Mouse (Mus musculus) embryonic facial prominence, embryonic 13.5 days (tissue): ENCODE data around the gene Asb13. TPM values are rescaled to one million over a fixed set of nuclear protein-coding genes. Genes with fewer than 3 reads are reported as not detected.

ENCODE experiments used
- ATAC-seq: fragments of 200-750 bp; cut with Nextera tagmentation; 2 replicates; pipeline ENCODE4 v1.8.0; 2017; ENCODE audit warnings: low read depth; ENCODE audit not compliant: insufficient number of reproducible peaks, insufficient read depth, low FRiP score, low TSS enrichment
- H3K27ac ChIP-seq: fragments of 300-500 bp; sonication (generic); 2 replicates; pipeline ENCODE4 v1.5.1; 2015; ENCODE audit warnings: moderate library complexity, mild to moderate bottlenecking, inconsistent platforms
- H3K27me3 ChIP-seq: fragments of 300-500 bp; sonication (generic); 2 replicates; pipeline ENCODE4 v1.6.1; 2015; ENCODE audit warnings: mild to moderate bottlenecking, inconsistent platforms
- H3K36me3 ChIP-seq: fragments of 300-500 bp; sonication (generic); 2 replicates; pipeline ENCODE4 v1.6.1; 2015; ENCODE audit warnings: mild to moderate bottlenecking, inconsistent platforms
- H3K4me1 ChIP-seq: fragments of 300-500 bp; sonication (generic); 2 replicates; pipeline ENCODE4 v1.6.1; 2015; ENCODE audit warnings: inconsistent platforms
- H3K4me2 ChIP-seq: fragments of 300-500 bp; sonication (generic); 2 replicates; pipeline ENCODE4 v1.6.1; 2015; ENCODE audit warnings: moderate library complexity, mild to moderate bottlenecking, inconsistent platforms
- H3K4me3 ChIP-seq: fragments of 300-500 bp; sonication (generic); 2 replicates; pipeline ENCODE4 v1.5.1; 2015; ENCODE audit warnings: mild to moderate bottlenecking, inconsistent platforms
- H3K9ac ChIP-seq: fragments of 300-500 bp; sonication (generic); 2 replicates; pipeline ENCODE4 v1.6.1; 2015; ENCODE audit warnings: mild to moderate bottlenecking, inconsistent platforms
- H3K9me3 ChIP-seq: fragments of 300-500 bp; sonication (generic); 2 replicates; pipeline ENCODE4 v1.6.1; 2016; ENCODE audit warnings: inconsistent platforms
- WGBS: fragments of 180-500 bp; shearing (Covaris S2); methylation state at CpG from one replicate; pipeline ENCODE4 v1.1.7; 2015; ENCODE audit warnings: mixed read lengths; 5-methylcytosine and 5-hydroxymethylcytosine counted together
- polyA plus RNA-seq: library from polyadenylated mRNA; unstranded; fragments of >200 nt; fragmentation: Nextera tagmentation; extraction: Ambion mirVana; gene quantifications from 2 replicates; pipeline ENCODE4 v1.2.1, GENCODE M21; 2015

The Asb13 gene
- 9.5 and 11.2 TPM in 2 replicates for polyA plus RNA-seq

GRCm38 (mm10) chr13:3633895-3634811 is at the start of gene Asb13:
TSS of gene Asb13 (plus strand) at chr13:3634032.
- no peak within 1 kb of the TSS for H3K27ac ChIP-seq
- peak; percentile 83 for ATAC-seq

DNA sequence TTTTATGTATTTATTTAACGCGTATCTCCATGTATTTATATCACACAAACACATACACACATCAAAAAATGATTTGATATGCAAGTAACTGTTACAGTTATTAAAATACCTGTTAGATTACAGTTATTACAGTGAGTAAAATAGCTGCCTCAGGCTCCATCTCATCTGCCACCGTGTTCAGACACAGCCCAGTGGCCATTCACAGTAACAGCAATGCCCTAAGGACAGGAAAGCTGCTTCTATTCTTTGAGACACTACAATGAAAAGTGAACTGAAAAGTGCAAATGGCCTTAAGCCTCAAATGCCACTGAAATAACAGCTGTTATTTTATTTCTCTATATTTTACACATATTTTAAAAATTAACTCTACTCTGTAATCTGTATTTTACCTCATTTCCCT is 43.0 kb upstream of the Asb13 start:
- H3K9me3 ChIP-seq: no peaks in the 10 kb centered on the region
- no peak overlapping the region for H3K27ac ChIP-seq
- no peak overlapping the region for H3K9ac ChIP-seq
- H3K4me2 ChIP-seq: no peak overlapping the region
- no peak overlapping the region for H3K4me3 ChIP-seq
- WGBS: 84% methylated on average over 3 of the region's 3 CpGs
- no peak for ATAC-seq
- H3K36me3 ChIP-seq: peaks cover 63% of the 10 kb centered on the region
- no peaks in the 10 kb centered on the region for H3K4me1 ChIP-seq
- no peaks in the 10 kb centered on the region for H3K27me3 ChIP-seq

More at GRCm38 (mm10) chr13:3633895-3634811, at the start of gene Asb13:
- Histone ChIP-seq H3K27me3 (no peaks in the 10 kb centered on the region), H3K4me1 (0 out of 2 replicates have a peak, but pooled peaks cover 5% of the 10 kb centered on the region), H3K4me2 (peak within 1 kb of the TSS; percentile 79), H3K9me3 (no peaks in the 10 kb centered on the region), H3K9ac (peak within 1 kb of the TSS; percentile 84), H3K36me3 (no peaks in the 10 kb centered on the region), H3K4me3 (peak within 1 kb of the TSS; percentile 75)
- under 1% methylated on average over 47 of the region's 47 CpGs for WGBS

DNA sequence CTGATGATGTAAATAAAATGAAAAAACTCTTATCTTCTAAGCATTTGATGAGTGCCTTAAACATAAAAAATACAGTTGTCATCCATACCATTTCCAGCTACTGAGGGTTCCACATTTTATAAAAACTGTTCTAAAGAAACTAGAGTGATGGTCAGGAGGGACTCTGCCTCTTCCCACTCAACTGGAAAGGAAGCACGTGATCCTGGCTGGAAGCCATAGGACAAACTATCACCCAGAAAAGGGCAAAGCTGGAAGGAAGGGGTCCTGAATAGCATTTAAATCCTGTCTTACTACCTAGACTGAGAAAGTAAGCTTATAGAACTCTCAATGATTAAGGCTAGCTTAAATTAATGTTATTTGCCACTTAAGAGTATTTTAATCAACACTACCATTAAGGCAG is 39.5 kb upstream of the Asb13 start:
- no peaks in the 10 kb centered on the region for H3K9me3 ChIP-seq
- 94% methylated on average over 1 of the region's 1 CpGs for whole genome bisulfite sequencing
- no peak overlapping the region for H3K27ac ChIP-seq
- H3K9ac ChIP-seq: no peak overlapping the region
- peaks cover 65% of the 10 kb centered on the region for H3K36me3 ChIP-seq
- H3K4me3 ChIP-seq: no peak overlapping the region
- H3K4me2 ChIP-seq: no peak overlapping the region
- no peak for ATAC-seq
- no peaks in the 10 kb centered on the region for H3K4me1 ChIP-seq
- H3K27me3 ChIP-seq: no peaks in the 10 kb centered on the region

GRCm38 (mm10) chr13:3596232-3596631 is 37.6 kb upstream of the Asb13 start:
- WGBS: 94% methylated on average over 6 of the region's 6 CpGs
- Histone ChIP-seq H3K4me2 (no peak overlapping the region), H3K4me1 (no peaks in the 10 kb centered on the region), H3K27me3 (no peaks in the 10 kb centered on the region), H3K36me3 (peaks cover 56% of the 10 kb centered on the region), H3K9me3 (no peaks in the 10 kb centered on the region), H3K9ac (no peak overlapping the region), H3K4me3 (no peak overlapping the region), H3K27ac (no peak overlapping the region)
- ATAC-seq: no peak

DNA sequence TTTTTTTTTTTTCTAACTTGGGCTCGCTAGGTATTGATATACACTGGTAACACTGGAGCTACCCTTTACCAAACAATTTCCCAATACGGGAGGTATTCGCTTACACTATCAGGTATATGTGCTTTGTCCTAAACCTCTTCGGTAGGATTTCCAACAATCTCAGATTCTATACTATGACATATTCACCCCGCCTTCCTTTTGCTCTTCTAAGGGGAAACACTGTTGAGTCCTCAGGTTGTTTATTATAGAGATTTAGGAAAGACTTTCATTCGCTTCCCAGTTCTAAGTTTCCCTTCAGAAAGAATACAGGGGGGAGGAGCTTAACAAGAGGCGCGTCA is 24.1 kb upstream of the Asb13 start:
- Histone ChIP-seq H3K27ac (peak overlapping the region; percentile 96; the same call in 1 of the 2 replicates), H3K4me3 (peak overlapping the region; percentile 96), H3K4me1 (no peaks in the 10 kb centered on the region), H3K9ac (peak overlapping the region; percentile 92), H3K4me2 (peak overlapping the region; percentile 70), H3K36me3 (no peaks in the 10 kb centered on the region), H3K9me3 (no peaks in the 10 kb centered on the region), H3K27me3 (peaks cover 5% of the 10 kb centered on the region; the same call in 1 of the 2 replicates)
- no peak for ATAC-seq
- WGBS: 17% methylated on average over 8 of the region's 8 CpGs

DNA sequence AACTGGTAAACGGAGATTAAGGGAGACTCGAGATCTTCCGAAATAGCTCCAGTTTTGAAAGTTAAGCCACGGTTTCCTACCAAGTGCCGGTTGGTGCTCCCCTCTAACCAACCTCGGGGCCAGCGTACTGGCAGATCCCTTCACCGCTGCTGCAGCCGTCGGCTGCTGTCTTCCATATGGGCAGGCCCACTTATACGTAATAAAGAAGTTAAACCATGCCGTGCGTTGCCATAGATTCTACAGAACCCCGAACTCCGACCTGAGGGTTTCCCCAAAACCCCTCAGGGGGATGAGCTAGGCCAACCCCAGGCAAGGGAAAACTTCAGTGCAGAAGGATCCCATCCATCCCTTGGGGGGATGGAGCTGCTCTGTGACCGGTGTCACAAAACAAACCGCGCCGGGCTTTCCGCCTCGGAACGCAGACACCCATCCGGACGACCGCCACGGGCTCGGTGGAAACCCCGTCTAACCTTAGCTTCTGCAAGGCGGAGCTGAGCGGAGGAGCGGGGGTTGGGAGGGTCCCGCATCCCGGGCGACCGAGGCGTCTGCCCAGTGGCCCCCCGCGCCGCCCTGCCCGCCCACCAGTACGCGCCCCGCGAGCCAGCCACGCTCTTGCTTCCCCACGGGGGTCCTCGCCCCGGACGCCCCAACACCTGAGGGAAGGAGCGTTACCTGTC is 23.6 kb upstream of the Asb13 start:
- Histone ChIP-seq H3K9ac (peak overlapping the region; percentile 92), H3K27ac (peak overlapping the region; percentile 96), H3K9me3 (no peaks in the 10 kb centered on the region), H3K4me1 (no peaks in the 10 kb centered on the region), H3K4me3 (peak overlapping the region; percentile 96), H3K27me3 (peaks cover 5% of the 10 kb centered on the region; the same call in 1 of the 2 replicates), H3K4me2 (peak overlapping the region; percentile 70), H3K36me3 (no peaks in the 10 kb centered on the region)
- ATAC-seq: peak; percentile 40
- under 1% methylated on average over 50 of the region's 50 CpGs for WGBS

GRCm38 (mm10) chr13:3610795-3611438 is 22.9 kb upstream of the Asb13 start, which contains the start of gene Fam208b:
TSS of gene Fam208b (minus strand) at chr13:3611108.
- H3K4me1 ChIP-seq: no peaks in the 10 kb centered on the region
- H3K27me3 ChIP-seq: peaks cover 5% of the 10 kb centered on the region; the same call in 1 of the 2 replicates
- no peaks in the 10 kb centered on the region for H3K9me3 ChIP-seq
- H3K36me3 ChIP-seq: no peaks in the 10 kb centered on the region
- H3K4me2 ChIP-seq: peak within 1 kb of the TSS; percentile 70
- peak within 1 kb of the TSS; percentile 96 for H3K27ac ChIP-seq
- H3K4me3 ChIP-seq: peak within 1 kb of the TSS; percentile 96
- under 1% methylated on average over 58 of the region's 58 CpGs for WGBS
- ATAC-seq: peak; percentile 99
- peak within 1 kb of the TSS; percentile 92 for H3K9ac ChIP-seq

- Histone ChIP-seq H3K27me3 (no peaks in the 10 kb centered on the region), H3K36me3 (no peaks in the 10 kb centered on the region), H3K9ac (no peak overlapping the region), H3K27ac (no peak overlapping the region), H3K9me3 (no peaks in the 10 kb centered on the region), H3K4me1 (no peaks in the 10 kb centered on the region), H3K4me3 (no peak overlapping the region), H3K4me2 (no peak overlapping the region)
- ATAC-seq: no peak
- WGBS: 52% methylated on average over 3 of the region's 3 CpGs
Observed at GRCm38 (mm10) chr13:3627139-3627538, 6.7 kb upstream of the Asb13 start.

- H3K4me3 ChIP-seq: no peak overlapping the region
- no peak overlapping the region for H3K27ac ChIP-seq
- H3K9ac ChIP-seq: no peak overlapping the region
- ATAC-seq: no peak
- WGBS: 13% methylated on average over 3 of the region's 3 CpGs
- H3K4me1 ChIP-seq: no peaks in the 10 kb centered on the region
- H3K4me2 ChIP-seq: no peak overlapping the region
- no peaks in the 10 kb centered on the region for H3K36me3 ChIP-seq
- no peaks in the 10 kb centered on the region for H3K27me3 ChIP-seq
- no peaks in the 10 kb centered on the region for H3K9me3 ChIP-seq
Observed at GRCm38 (mm10) chr13:3628102-3628501, 5.7 kb upstream of the Asb13 start.

DNA sequence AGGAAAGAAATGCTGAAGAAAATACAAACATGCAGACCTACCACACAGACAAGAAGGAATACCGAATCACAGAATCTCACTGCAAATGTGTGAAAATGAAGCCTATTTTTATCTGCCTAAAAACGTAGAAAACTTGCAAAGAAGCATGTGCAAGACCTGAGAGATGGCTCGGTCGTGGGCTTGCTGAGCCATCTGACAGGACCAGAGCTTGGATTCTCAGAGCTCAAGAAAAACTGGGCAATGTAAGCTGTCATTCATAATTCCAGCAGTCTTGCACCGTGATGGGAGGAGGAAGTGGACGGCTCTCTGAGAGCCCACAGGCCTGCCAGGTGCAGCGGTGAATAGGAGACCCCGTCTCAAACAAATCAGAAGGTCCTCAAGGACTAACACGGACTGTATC is 1.3 kb upstream of the Asb13 start:
- Histone ChIP-seq H3K27me3 (no peaks in the 10 kb centered on the region), H3K4me1 (0 out of 2 replicates have a peak, but pooled peaks cover 5% of the 10 kb centered on the region), H3K27ac (no peak overlapping the region), H3K4me2 (no peak overlapping the region), H3K9ac (no peak overlapping the region), H3K36me3 (no peaks in the 10 kb centered on the region), H3K9me3 (no peaks in the 10 kb centered on the region), H3K4me3 (no peak overlapping the region)
- 84% methylated on average over 9 of the region's 9 CpGs for WGBS
- ATAC-seq: no peak

- H3K4me2 ChIP-seq: peak overlapping the region; percentile 79
- H3K27me3 ChIP-seq: no peaks in the 10 kb centered on the region
- WGBS: 36% methylated on average over 6 of the region's 6 CpGs
- no peaks in the 10 kb centered on the region for H3K9me3 ChIP-seq
- no peaks in the 10 kb centered on the region for H3K36me3 ChIP-seq
- no peak overlapping the region for H3K27ac ChIP-seq
- H3K4me3 ChIP-seq: no peak overlapping the region
- ATAC-seq: no peak
- H3K4me1 ChIP-seq: 0 out of 2 replicates have a peak, but pooled peaks cover 5% of the 10 kb centered on the region
- no peak overlapping the region for H3K9ac ChIP-seq
Observed at GRCm38 (mm10) chr13:3633131-3633530, 701 bp upstream of the Asb13 start.
